Comparison of ENCODE assay signal across 8 mouse cellular contexts in genomic region chr1:34434660-34435160, GRCm38 (mm10). TPM values are rescaled to one million over a fixed set of nuclear protein-coding genes. Genes with fewer than 3 reads are reported as not detected.
DNase-seq lines count a peak whose midpoint lies in the region; ATAC-seq and TF ChIP-seq lines count a peak whose summit lies in the region.

No protein-coding gene starts in this region.

- H3K4me3 ChIP-seq in intestine, postnatal 0 days (ENCODE audit: low read depth, low read length) = peak overlapping the region; percentile 66
- H3K4me3 ChIP-seq in midbrain, embryonic 10.5 days = peak overlapping the region; percentile 66

- peak; percentile 11 for ATAC-seq in intestine, postnatal 0 days

- peak overlapping the region; percentile 80 for H3K4me2 ChIP-seq in intestine, postnatal 0 days (replicated peaks; ENCODE audit: low read depth)

- H3K9me3 ChIP-seq in intestine, postnatal 0 days (ENCODE audit: control insufficient read depth) = 0 out of 2 replicates have a peak, but pooled peaks cover 13% of the 10 kb centered on the region
- H3K9me3 ChIP-seq in midbrain, embryonic 10.5 days (replicated peaks) = peaks cover 26% of the 10 kb centered on the region

- H3K4me1 ChIP-seq in intestine, postnatal 0 days (replicated peaks; ENCODE audit: control insufficient read depth, insufficient read depth, low read length) = no peaks in the 10 kb centered on the region; the same call in 1 of the 2 replicates
- peaks cover 34% of the 10 kb centered on the region for H3K4me1 ChIP-seq in midbrain, embryonic 10.5 days

- 0 out of 2 replicates have a peak, but pooled peaks cover 5% of the 10 kb centered on the region for H3K36me3 ChIP-seq in intestine, postnatal 0 days (ENCODE audit: control insufficient read depth, insufficient read depth)
- peaks cover 36% of the 10 kb centered on the region for H3K36me3 ChIP-seq in midbrain, embryonic 10.5 days

- WGBS in intestine, postnatal 0 days = under 1% methylated on average over 30 of the region's 30 CpGs
- WGBS in midbrain, embryonic 10.5 days = under 1% methylated on average over 30 of the region's 30 CpGs

- H3K9ac ChIP-seq in intestine, postnatal 0 days (ENCODE audit: low read depth, low read length) = peak overlapping the region; percentile 45; the same call in 1 of the 2 replicates

- peak; percentile 24; the same call in 1 of the 2 replicates for TF ChIP-seq CTCF in intestine, postnatal 0 days (IDR thresholded peaks at IDR 0.05; ENCODE audit: low read depth)

- H3K27me3 ChIP-seq in intestine, postnatal 0 days (replicated peaks; ENCODE audit: control insufficient read depth, insufficient read depth, low read length) = no peaks in the 10 kb centered on the region
- H3K27me3 ChIP-seq in midbrain, embryonic 10.5 days (ENCODE audit: low read depth, poor library complexity, severe bottlenecking) = no peaks in the 10 kb centered on the region

- intact Hi-C loops in left cerebral cortex, postnatal 36 days (cut with DNase I) = loop anchor here (10.0 kb wide), 2 partner anchors 140 to 220 kb away; no protein-coding TSS in a partner anchor

- 0 out of 2 replicates have a peak overlapping the region, but pooled peaks have one; percentile 35 for H3K27ac ChIP-seq in intestine, postnatal 0 days (ENCODE audit: low read depth, low read length)
- H3K27ac ChIP-seq in midbrain, embryonic 10.5 days (replicated peaks) = peak overlapping the region; percentile 90

- peak; percentile 93 for DNase-seq in adrenal gland, postnatal 10 days
- DNase-seq in embryo, embryonic 9.5 days (ENCODE audit: extremely low spot score) = peak; percentile 96
- peak; percentile 66 to 69 for DNase-seq in gastrocnemius, postnatal 4 days (ENCODE audit: low spot score in 2 of 2)
- peak; percentile 92 for DNase-seq in left cerebral cortex, postnatal 36 days (ENCODE audit: low spot score in 2 of 2)
- peak; percentile 91 for DNase-seq in midbrain, embryonic 10.5 days (ENCODE audit: low spot score)
- peak; percentile 85 to 89 for DNase-seq in right cerebral cortex, postnatal 36 days (ENCODE audit: low spot score in 2 of 2)
- peak; percentile 78 to 85 for DNase-seq in urinary bladder, postnatal 4 days (ENCODE audit: low spot score in 2 of 2)

RNA-seq across cellular contexts. Expression of gene Ccdc115, which starts 4.8 kb away (rescaled TPM):
- 10 to 100 TPM; 20.7 to 22.0 TPM for total RNA-seq in adrenal gland, postnatal 10 days (2021)
- total RNA-seq in gastrocnemius, postnatal 4 days (2021) = 10 to 100 TPM; 17.2 to 20.9 TPM
- polyA plus RNA-seq in intestine, postnatal 0 days (2015; fragmentation: Nextera tagmentation; extraction: Ambion mirVana) = 34.8 and 35.3 TPM in 2 replicates
- total RNA-seq in left cerebral cortex, postnatal 36 days (2021) = 10 to 100 TPM; 15.2 to 16.5 TPM
- polyA plus RNA-seq in midbrain, embryonic 10.5 days (2016; fragmentation: Nextera tagmentation; extraction: Ambion mirVana) = 80.1 and 82.0 TPM in 2 replicates

RNA-seq across cellular contexts. Expression of gene Imp4, which starts 4.9 kb away (rescaled TPM):
- 10 to 100 TPM; 50.7 to 60.9 TPM for total RNA-seq in adrenal gland, postnatal 10 days (2021)
- 10 to 100 TPM; 26.5 to 27.7 TPM for total RNA-seq in gastrocnemius, postnatal 4 days (2021)
- 47.5 and 50.5 TPM in 2 replicates for polyA plus RNA-seq in intestine, postnatal 0 days (2015; fragmentation: Nextera tagmentation; extraction: Ambion mirVana)
- 10 to 100 TPM; 29.7 to 35.1 TPM for total RNA-seq in left cerebral cortex, postnatal 36 days (2021)
- polyA plus RNA-seq in midbrain, embryonic 10.5 days (2016; fragmentation: Nextera tagmentation; extraction: Ambion mirVana) = 97.8 and 114 TPM in 2 replicates

RNA-seq across cellular contexts. Expression of gene Ptpn18, which starts 24.9 kb away (rescaled TPM):
- total RNA-seq in adrenal gland, postnatal 10 days (2021) = 10 to 100 TPM; 10.6 to 11.3 TPM
- total RNA-seq in gastrocnemius, postnatal 4 days (2021) = 1 to 10 TPM; 8.4 to 9.3 TPM
- polyA plus RNA-seq in intestine, postnatal 0 days (2015; fragmentation: Nextera tagmentation; extraction: Ambion mirVana) = 35.3 and 40.4 TPM in 2 replicates
- 1 to 10 TPM; 3.5 to 6.1 TPM for total RNA-seq in left cerebral cortex, postnatal 36 days (2021)
- 6.1 and 7.3 TPM in 2 replicates for polyA plus RNA-seq in midbrain, embryonic 10.5 days (2016; fragmentation: Nextera tagmentation; extraction: Ambion mirVana)

Comparison
In these comparisons a context has a peak if more than half of its experiments do, and no peak if none do; other contexts are left out.
1. Peak in every context shown above with its lines: DNase-seq, ATAC-seq, H3K4me3 ChIP-seq and H3K27ac ChIP-seq.